Mouse (Mus musculus) right cerebral cortex, adult 18-20 months (tissue): ENCODE results near the gene Syne3.

Experiments
- DNase-seq: peaks from one replicate; pipeline ENCODE4 v3.0.0; 2022; ENCODE audit warnings: mixed read lengths

Gene Syne3

GRCm38 (mm10) chr12:105009370-105010212 is at the start of gene Syne3:
TSS of gene Syne3 (minus strand) at chr12:105009809.
- peak; percentile 69 for DNase-seq

GRCm38 (mm10) chr12:105055308-105055707 is 45.7 kb upstream of the Syne3 start:
- no peak for DNase-seq

GRCm38 (mm10) chr12:105054041-105054440 is 44.4 kb upstream of the Syne3 start:
- DNase-seq = no peak

DNA sequence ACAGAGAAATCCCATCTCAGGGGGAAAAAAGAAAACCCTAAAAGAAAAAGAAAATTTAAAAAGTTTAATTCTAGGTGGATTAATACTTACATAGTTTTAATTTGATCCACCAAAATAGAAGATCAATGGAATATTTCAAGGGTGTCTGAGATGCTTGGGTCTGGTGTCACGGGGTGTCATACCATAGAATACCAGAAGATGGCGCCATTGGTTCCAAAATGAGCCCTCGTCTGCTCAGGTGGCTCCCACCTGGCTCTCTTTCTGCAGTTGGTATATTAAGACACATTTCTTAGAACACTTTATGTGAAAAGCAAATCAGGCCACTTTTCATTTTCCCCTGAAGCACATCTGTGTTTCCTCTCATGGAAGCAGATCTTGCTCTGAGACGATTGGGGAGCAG is 41.3 kb upstream of the Syne3 start:
- DNase-seq = peak; percentile 50

DNA sequence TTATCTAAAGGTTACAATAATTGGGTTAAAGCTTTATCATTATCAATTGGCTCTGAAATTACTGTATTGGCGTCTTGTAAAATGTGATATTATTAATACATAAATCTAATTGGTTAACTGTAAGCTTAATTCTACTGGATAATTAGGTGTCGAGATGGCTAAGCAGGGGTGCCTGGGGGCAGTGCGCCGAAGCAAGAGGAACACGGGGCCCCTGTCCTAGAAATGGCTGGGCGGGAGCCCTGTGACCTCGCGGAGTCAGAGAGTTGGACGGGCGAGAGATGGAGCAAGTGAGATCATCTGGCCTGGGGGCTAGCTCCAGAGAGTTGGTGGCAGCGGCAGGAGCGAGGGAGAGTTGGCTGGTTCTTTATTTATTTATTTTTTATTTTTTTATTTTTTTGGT is 40.2 kb upstream of the Syne3 start:
- DNase-seq = no peak

DNA sequence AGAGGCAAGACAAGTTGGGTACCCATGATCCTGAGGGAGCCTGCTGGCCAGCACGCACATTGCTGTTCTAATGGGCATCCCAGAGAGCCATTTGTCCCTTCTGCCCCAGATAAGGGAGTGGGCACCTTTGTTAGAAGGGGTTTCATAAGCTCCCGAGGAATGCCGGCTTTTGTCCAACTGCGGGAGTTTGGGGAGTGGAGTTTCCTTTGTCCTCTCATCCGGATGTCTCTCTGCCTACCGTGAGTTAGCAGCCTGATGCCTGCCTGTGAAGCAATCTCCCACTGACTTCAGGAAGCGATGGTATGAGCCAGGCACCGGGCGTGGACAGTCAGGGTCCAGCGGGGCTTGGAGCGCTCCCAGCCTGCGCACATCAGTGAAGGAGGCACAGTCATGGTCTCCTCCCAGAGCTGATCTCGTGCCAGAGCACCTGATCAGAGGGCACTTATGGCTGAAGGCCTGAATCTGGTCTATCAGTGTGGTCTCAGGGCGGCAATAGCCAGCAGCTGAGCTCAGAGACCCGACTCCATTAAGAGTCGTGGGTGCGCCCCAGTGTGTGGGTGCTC is 38.8 kb upstream of the Syne3 start:
- no peak for DNase-seq

- no peak for DNase-seq
These were observed 35.2 kb upstream of the Syne3 start for GRCm38 (mm10) chr12:105044775-105045174.

DNA sequence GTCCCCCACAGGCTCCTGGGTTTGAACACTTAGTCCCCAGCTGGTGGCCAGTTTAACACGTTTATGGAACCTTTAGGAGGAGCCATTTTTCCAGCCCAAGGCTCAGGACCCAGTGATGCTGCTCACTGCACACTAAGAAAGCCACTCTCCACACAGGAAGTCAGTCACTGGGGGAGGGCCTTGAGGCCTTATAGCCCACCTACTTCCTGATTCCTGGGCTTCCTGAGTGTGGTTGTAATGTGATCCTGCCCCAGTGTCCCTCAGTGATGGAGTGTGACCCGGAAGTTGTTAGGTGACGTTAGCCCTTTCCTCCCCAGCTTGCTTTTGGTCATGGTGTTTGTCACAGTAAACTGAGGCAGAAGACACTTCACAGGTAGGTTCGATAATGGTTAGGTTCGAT is 33.5 kb upstream of the Syne3 start:
- no peak for DNase-seq

GRCm38 (mm10) chr12:105040950-105041349 is 31.3 kb upstream of the Syne3 start:
- DNase-seq = no peak

DNA sequence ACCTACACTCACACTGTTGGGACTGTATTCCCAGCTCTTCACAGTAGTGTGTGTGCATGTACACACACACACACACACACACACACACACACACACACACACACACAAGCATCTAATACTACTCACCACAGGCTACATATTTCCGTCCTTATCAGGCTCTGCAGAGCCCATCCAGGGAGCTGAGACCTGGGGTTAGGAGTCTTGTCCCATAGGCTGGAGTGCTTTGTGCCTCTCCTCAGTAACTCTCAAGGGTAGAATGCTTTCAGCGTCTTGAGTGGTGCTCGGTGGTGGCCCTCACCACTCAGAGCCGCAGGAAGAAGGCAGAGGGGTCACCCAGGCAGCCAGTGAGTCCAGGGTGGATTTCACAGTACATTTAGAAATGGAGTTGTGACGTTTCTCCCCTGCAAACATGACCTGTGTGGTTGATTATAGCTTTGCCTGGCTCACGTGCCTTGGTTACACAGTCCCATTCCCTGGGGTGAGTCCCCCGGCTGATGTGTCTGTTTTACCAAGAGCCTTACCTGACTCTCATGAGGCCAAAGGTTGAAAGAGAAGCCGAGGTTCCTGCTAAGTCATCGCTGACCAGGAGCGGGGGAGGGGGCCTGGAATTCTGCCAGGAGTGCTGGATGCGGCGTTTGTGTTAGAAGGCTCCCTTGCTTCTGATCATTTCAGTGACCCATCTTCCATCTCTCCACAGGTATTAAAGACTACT is 30.1 kb upstream of the Syne3 start:
- DNase-seq = no peak

DNA sequence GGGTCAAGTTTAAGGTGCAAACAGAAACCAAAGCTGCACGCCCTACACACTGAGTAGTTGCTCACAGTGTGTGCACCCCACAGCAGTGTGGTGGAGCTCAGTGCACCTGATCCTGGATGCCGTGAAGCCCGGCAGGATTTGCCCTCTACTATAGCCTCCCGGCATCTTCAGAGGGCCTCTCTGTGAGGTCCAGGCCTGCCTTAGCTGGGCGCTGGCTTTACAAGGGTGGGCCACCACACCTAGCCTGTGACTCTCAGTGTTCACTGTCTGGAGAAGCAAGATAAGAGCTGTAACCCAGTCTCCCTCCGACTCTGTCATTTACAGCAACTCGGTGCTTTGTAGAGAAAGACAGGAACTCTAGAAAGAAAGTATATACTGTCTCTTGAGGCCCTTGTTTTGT is 29.3 kb upstream of the Syne3 start:
- DNase-seq = no peak

- no peak for DNase-seq
These were observed 28.6 kb upstream of the Syne3 start for GRCm38 (mm10) chr12:105038211-105038610.

GRCm38 (mm10) chr12:105034130-105034769 is 24.6 kb upstream of the Syne3 start:
- DNase-seq = no peak

GRCm38 (mm10) chr12:105032832-105033775 is 23.5 kb upstream of the Syne3 start:
- no peak for DNase-seq

DNA sequence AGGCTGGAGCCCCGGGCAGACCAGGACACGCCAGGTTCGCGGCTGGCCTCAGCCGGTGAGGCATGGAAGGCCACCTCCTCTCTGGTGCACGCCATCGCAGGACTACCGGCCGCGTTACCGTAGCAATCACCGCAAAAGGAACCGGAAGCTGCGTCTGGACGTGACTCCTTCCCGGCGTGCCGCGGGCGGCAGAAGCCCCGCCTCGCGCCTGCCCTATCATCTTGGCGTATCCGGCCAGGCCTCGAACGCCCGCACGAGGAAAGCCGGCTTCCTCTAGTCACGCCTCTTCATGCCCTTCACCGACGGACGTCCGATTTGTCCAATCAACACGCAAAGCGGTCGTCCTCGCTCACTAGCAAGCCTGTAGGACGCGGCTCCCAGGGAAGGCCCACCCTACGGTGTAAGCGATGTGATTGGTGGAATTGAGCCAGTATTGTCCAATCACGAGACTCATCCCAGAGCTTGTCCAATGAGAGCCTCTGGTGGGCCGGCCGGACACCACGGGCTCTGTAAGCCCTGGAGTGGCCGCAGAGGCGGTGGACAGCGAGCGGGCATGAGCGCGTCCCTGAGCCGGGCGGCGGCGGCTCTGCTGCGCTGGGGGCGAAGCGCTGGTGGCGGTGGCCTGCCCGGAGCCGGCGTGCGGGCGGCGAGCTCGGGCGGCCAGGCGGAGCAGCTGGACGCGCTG is 22.7 kb upstream of the Syne3 start, which contains the start of gene Glrx5:
Gene Glrx5, plus strand, starts transcription at position 542 of the 685 bp plus-strand sequence.
- DNase-seq = peak; percentile 100

DNA sequence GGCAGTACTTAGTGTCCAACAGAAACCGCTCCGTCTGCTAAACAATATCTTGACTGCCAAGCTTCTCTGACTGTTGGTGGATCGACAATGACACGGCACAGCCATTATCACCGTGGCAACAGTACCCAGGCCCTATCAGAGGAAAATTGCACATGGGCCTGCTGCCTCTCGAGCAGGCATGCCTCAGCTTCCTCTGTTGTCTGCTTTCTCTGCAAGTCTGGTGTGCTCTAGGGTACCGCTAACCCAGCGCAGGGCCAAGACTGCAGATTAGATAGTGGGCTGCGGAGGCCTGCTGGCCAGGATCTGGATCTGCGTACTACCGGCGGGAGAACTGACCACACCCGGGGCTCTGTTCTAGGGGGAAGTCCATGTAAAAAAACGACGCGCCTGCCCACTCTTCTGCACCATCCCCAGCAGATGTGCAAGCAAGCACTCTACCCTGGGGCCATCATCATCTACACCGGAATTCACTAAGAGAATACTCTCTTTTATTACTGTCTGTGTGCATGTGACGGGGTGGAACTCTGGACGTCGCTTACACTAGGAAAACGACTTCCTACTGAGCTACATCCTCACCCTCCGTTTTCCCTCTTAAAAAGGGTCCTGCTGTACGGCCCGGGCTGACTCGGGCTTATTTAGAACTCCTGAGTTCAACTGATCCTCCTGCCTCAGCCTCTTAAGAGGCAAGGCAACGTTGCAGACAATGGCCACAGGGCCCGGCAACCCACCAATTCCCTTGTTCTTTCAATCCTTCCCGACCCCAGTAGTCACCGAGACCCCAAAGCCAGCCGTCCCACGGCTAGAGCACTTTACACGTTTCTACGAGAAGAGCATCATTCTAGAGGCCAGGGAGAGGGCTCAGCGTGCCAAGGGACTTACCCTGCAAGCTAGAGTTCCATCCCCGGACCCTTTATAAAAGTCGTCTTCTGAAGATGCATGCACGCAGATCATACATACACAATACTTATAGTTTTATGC is 21.8 kb upstream of the Syne3 start:
- DNase-seq = no peak

DNA sequence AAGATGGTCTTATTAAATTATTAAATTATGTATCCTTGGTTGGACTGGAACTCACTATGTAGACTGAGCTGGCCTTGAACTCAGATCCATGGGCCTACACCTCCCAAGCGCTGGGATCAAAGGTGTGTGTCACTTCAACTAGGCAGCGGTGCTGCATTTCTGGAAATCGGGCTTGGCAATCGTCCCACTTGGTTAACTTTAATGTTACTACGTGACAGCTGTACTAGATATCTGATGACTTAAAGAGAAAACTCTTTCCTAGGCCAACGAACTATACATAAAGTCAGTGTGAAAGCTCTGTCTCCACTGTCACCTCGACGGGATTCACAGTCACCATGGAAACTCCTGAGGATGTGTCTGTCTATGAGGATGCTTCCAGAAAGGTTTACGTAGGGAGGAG is 20.3 kb upstream of the Syne3 start:
- no peak for DNase-seq

DNA sequence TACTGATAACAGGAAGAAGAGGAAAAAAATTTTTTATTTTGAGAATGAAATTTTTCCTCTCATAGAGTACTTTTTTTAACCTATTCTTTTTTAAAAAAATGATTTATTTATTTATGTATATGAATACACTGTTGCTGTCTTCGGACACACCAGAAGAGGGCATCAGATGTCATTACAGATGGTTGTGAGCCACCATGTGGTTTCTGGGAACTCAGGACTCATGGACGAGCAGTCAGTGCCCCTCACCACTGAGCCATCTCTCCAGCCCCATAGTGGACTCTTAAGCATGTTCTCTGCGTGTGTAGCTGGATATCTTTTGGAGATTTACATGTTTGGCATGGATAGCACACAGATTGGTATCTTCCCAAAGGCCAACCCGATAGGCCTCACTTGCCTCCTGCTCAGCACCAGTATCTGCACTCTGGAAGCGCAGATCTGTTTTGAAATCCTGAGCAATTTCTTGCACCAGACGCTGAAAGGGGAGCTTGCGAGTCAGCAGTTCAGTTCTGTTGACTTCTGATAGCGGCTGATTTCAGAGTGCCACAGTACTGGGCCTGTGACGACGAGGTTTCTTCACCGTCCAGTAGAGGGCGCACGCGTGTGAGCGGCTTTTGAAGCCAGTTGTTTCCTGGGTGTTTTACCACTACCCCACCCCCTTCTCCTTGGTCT is 17.8 kb upstream of the Syne3 start:
- peak; percentile 71 for DNase-seq

DNA sequence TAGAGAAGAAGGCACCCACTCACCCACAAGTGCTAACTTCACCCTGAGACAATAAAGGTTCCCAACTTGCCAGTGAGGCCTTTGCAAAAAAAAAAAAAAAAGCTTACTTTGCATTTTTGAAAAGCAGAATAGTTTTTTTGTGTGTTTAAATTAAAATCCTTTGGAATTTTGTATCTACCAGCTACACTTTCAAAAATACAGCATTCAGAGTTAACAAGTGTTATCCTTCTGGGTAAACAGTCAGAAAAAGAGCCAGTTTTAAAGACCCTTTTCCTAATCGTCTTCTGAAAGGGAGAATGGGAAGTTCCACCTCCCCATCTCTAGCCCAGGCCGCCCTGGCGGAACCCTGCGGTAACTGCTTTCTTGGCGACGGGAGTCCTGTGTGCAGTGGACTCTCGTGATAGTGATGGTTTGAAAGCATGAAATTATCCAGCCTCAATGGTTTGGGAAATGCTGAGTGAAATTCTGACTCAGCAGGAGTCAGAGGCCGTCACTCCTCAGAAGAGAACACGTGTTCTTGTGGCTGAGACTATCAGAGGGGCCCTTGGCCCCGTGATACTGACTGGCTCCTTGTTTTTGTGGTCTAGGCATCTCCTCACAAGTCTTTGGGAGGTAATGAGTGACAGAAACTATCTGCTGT is 16.5 kb upstream of the Syne3 start:
- no peak for DNase-seq
